Mouse (Mus musculus) testis, adult 2 months (tissue): ENCODE data around the gene Il3.

Experiments used
- CTCF ChIP-seq: fragments of 200-500 bp; IDR thresholded peaks from 2 replicates; pipeline ENCODE4 v1.5.1; 2012; ENCODE audit warnings: low read depth, mild to moderate bottlenecking, inconsistent platforms, low read length, moderate library complexity; ENCODE audit not compliant: control insufficient read depth, insufficient read depth, insufficient replicate concordance
- POLR2A ChIP-seq: fragments of 200-500 bp; IDR thresholded peaks from 2 replicates; pipeline ENCODE4 v1.6.1; 2012; ENCODE audit warnings: low read depth, mild to moderate bottlenecking, inconsistent platforms, low read length, moderate library complexity; ENCODE audit not compliant: control insufficient read depth

DNA sequence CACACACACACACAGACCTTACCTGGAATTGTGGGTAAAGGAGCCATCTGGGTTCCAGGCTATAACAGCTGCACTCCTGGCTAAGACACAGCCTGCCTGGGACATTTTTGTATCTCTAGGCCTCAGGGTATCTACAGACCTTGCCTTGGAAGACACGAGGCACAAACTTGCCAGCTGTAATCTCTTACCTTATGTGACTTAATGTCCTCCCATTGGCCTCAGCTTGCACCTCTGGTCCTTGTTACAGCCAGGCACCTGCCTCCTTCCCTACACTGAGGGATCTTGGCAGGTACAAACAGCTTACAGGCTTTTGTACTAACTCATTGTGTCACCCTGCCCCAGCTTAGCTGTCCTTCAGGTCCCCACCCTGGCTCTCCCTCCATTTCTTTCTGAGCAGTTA is 45.5 kb upstream of the Il3 start:
- no peak for TF ChIP-seq POLR2A
- no peak for TF ChIP-seq CTCF
